Mouse (Mus musculus): ENCODE results near the gene A4gnt.
A peak's percentile ranks its signal among the peaks of the same experiment; 100 is the strongest.
"Not testable (repeated sequence)": the region's sequence is repeated elsewhere in the genome, so short reads cannot be mapped to it uniquely, and the experiment has no call there.

A4gnt gene

GRCm38 (mm10) chr9:99612202-99612601 is at the start of gene A4gnt:
Gene A4gnt (plus strand): TSS chr9:99612502.
- no peak for DNase-seq (ENCODE audit: low read depth)

- peak; percentile 73 for DNase-seq (ENCODE audit: low read depth)
Observed at GRCm38 (mm10) chr9:99563714-99564113, 48.6 kb upstream of the A4gnt start.

GRCm38 (mm10) chr9:99568023-99568346 is 44.3 kb upstream of the A4gnt start:
- DNase-seq (ENCODE audit: low read depth): no peak

GRCm38 (mm10) chr9:99568347-99569070 is 43.8 kb upstream of the A4gnt start, which contains the start of gene Armc8:
Gene Armc8 (minus strand): TSS chr9:99568899.
- DNase-seq (ENCODE audit: low read depth): peak; percentile 78

GRCm38 (mm10) chr9:99569071-99569397 is 43.3 kb upstream of the A4gnt start:
- no peak for DNase-seq (ENCODE audit: low read depth)

GRCm38 (mm10) chr9:99575677-99576480 is 36.4 kb upstream of the A4gnt start, which contains the start of gene Dbr1:
Gene Dbr1 (plus strand): TSS chr9:99575799.
- peak; percentile 87 for DNase-seq (ENCODE audit: low read depth)

GRCm38 (mm10) chr9:99580655-99581054 is 31.6 kb upstream of the A4gnt start:
- DNase-seq (ENCODE audit: low read depth): no peak

- no peak for DNase-seq (ENCODE audit: low read depth)
Observed at GRCm38 (mm10) chr9:99587505-99588202, 24.6 kb upstream of the A4gnt start.

- DNase-seq (ENCODE audit: low read depth): no peak
Observed at GRCm38 (mm10) chr9:99591144-99591543, 21.2 kb upstream of the A4gnt start.

GRCm38 (mm10) chr9:99599127-99599526 is 13.2 kb upstream of the A4gnt start:
- DNase-seq (ENCODE audit: low read depth): not testable (repeated sequence)

GRCm38 (mm10) chr9:99603566-99603965 is 8.7 kb upstream of the A4gnt start:
- DNase-seq (ENCODE audit: low read depth): no peak

GRCm38 (mm10) chr9:99619688-99620087 is 7.4 kb downstream of the A4gnt start:
- DNase-seq (ENCODE audit: low read depth): no peak

- no peak for DNase-seq (ENCODE audit: low read depth)
Observed at GRCm38 (mm10) chr9:99620196-99620595, 7.9 kb downstream of the A4gnt start.

- no peak for DNase-seq (ENCODE audit: low read depth)
Observed at GRCm38 (mm10) chr9:99622034-99622433, 9.7 kb downstream of the A4gnt start.

- DNase-seq (ENCODE audit: low read depth): no peak
Observed at GRCm38 (mm10) chr9:99622966-99623365, 10.7 kb downstream of the A4gnt start.

- DNase-seq (ENCODE audit: low read depth): no peak
Observed at GRCm38 (mm10) chr9:99624117-99624516, 11.8 kb downstream of the A4gnt start.

GRCm38 (mm10) chr9:99628581-99628980 is 16.3 kb downstream of the A4gnt start:
- DNase-seq (ENCODE audit: low read depth): no peak

- peak; percentile 8 for DNase-seq (ENCODE audit: low read depth)
Observed at GRCm38 (mm10) chr9:99629281-99630011, 17.1 kb downstream of the A4gnt start, which contains the start of gene Dzip1l. Gene Dzip1l (plus strand): TSS chr9:99629496.

- DNase-seq (ENCODE audit: low read depth): no peak
Observed at GRCm38 (mm10) chr9:99630071-99630470, 17.8 kb downstream of the A4gnt start.

- no peak for DNase-seq (ENCODE audit: low read depth)
Observed at GRCm38 (mm10) chr9:99630528-99631125, 18.3 kb downstream of the A4gnt start.

GRCm38 (mm10) chr9:99631781-99632180 is 19.5 kb downstream of the A4gnt start:
- DNase-seq (ENCODE audit: low read depth): no peak

- DNase-seq (ENCODE audit: low read depth): no peak
Observed at GRCm38 (mm10) chr9:99632264-99632663, 20.0 kb downstream of the A4gnt start.
